Mouse (Mus musculus) spleen, adult 2 months (tissue): Measurements from ENCODE around the gene Bmf.

Experiments
- CTCF ChIP-seq: fragments of 200-500 bp; IDR thresholded peaks from 2 replicates; pipeline ENCODE4 v1.5.1; 2011; ENCODE audit warnings: mild to moderate bottlenecking, inconsistent platforms; ENCODE audit not compliant: insufficient read depth, insufficient read length, insufficient replicate concordance; ENCODE audit errors: extremely low read depth
- POLR2A ChIP-seq: fragments of 200-500 bp; IDR thresholded peaks from 2 replicates; pipeline ENCODE4 v1.6.1; 2011; ENCODE audit warnings: low read depth, low read length, inconsistent platforms

GRCm38 (mm10) chr2:118529466-118530181, 19.9 kb downstream of the Bmf start:
- TF ChIP-seq POLR2A, result no peak
- no peak for TF ChIP-seq CTCF
